Mouse (Mus musculus) heart, postnatal 0 days (tissue): ENCODE measurements around the gene Tigar.

Source experiments
- CTCF ChIP-seq: IDR thresholded peaks from 2 replicates; pipeline ENCODE4 v1.5.1; 2016; ENCODE audit warnings: antibody characterized with exemption, control low read depth, low read depth
- EP300 ChIP-seq: IDR thresholded peaks from 2 replicates; pipeline ENCODE4 v1.6.1; 2016; ENCODE audit warnings: antibody characterized with exemption, low read depth

DNA sequence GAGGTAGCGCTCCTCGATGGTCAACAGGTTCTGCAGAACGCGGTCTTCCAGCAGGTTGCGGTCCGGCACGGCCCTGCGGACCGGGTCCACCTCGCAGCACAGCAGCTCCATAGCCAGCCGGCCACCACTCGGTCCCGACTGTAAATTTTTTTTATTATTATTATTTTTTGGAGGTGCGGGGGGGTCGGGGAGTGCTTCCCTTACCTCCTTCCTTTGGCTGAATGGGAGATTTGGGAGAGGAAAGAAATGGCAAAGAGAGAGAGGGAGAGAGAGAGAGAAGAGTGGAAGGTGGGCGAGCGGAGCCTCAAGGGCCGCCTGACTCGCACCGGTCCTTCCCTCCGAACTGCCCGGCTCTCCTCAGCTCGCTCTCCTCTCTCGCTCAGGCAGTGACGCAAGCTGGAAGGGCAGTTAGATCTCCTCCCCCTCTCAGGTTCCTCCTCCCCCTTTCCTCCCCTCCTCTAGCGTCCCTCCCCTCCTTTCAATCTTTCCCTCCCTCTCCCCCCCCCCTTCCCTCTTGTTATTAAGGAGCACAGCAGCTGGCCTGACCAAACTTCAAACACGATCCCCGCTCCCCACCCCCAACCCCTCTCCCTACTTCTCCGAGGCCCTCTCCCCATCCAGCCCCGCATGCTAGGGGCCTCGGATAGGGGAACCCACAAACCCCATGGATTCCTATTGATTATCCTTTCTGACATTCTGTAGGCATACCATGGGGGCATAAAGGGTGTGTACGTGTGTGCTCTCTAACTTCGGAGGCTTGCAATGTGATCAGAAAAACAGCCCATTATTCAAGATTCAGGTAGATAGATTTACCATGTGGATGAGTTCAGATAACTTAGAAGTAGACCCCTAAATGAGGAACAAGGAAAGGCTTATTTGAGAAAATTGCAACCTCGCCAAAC, 41.6 kb upstream of the Tigar start:
- TF ChIP-seq CTCF, result no peak
- no peak for TF ChIP-seq EP300
